Mouse (Mus musculus) thymus, adult 2 months (tissue): ENCODE measurements around the gene Lrrc55. TPM values are rescaled to one million over a fixed set of nuclear protein-coding genes. Genes with fewer than 3 reads are reported as not detected.

Source experiments
- DNase-seq: peaks from one replicate; pipeline ENCODE4 v3.0.0; 2021
- H3K27ac ChIP-seq: fragments of 200-500 bp; 2 replicates; pipeline ENCODE4 v1.5.1; 2012; ENCODE audit warnings: low read length, control low read depth; ENCODE audit not compliant: control insufficient read depth, insufficient read depth
- H3K27me3 ChIP-seq: fragments of 200-500 bp; 2 replicates; pipeline ENCODE4 v1.6.1; 2012; ENCODE audit warnings: mild to moderate bottlenecking, low read length, moderate library complexity, mixed read lengths; ENCODE audit not compliant: control insufficient read depth, insufficient read depth
- H3K36me3 ChIP-seq: fragments of 200-500 bp; 2 replicates; pipeline ENCODE4 v1.6.1; 2012; ENCODE audit warnings: mild to moderate bottlenecking, low read length, moderate library complexity; ENCODE audit not compliant: control insufficient read depth, insufficient read depth
- H3K4me1 ChIP-seq: fragments of 200-500 bp; replicated peaks from 2 replicates; pipeline ENCODE4 v1.6.1; 2012; ENCODE audit warnings: low read length; ENCODE audit not compliant: control insufficient read depth, insufficient read depth
- H3K4me3 ChIP-seq: fragments of 200-500 bp; 2 replicates; pipeline ENCODE4 v1.5.1; 2012; ENCODE audit warnings: mild to moderate bottlenecking, low read length, control low read depth, moderate library complexity; ENCODE audit not compliant: control insufficient read depth, insufficient read depth
- CTCF ChIP-seq: fragments of 200-500 bp; IDR thresholded peaks from 2 replicates; pipeline ENCODE4 v1.5.1; 2012; ENCODE audit warnings: mild to moderate bottlenecking, control low read depth, low read length, moderate library complexity, borderline replicate concordance; ENCODE audit not compliant: control insufficient read depth, poor library complexity, insufficient read depth; ENCODE audit errors: extremely low read depth
- POLR2A ChIP-seq: fragments of 200-500 bp; IDR thresholded peaks from 2 replicates; pipeline ENCODE4 v1.6.1; 2012; ENCODE audit warnings: mild to moderate bottlenecking, low read length, control low read depth, moderate library complexity; ENCODE audit not compliant: control insufficient read depth, poor library complexity, insufficient read depth; ENCODE audit errors: extremely low read depth
- WGBS: fragments of 180-500 bp; shearing (Covaris S2); methylation state at CpG from one replicate; pipeline ENCODE4 v1.1.7; 2018; 5-methylcytosine and 5-hydroxymethylcytosine counted together
- polyA plus RNA-seq: library from polyadenylated mRNA; depleted of rRNA; stranded (reverse); fragments of >200 nt; gene quantifications from 2 replicates; pipeline ENCODE4 v1.2.3, GENCODE M21; 2012

Gene Lrrc55
- polyA plus RNA-seq, 1 experiment = 0.50 TPM

GRCm38 (mm10) chr2:85144908-85145307, 52.1 kb downstream of the Lrrc55 start:
- H3K4me1 ChIP-seq = no peaks in the 10 kb centered on the region
- no peak for DNase-seq
- H3K27me3 ChIP-seq = no peaks in the 10 kb centered on the region
- WGBS = 87% methylated on average over 2 of the region's 2 CpGs
- TF ChIP-seq CTCF (no peak), POLR2A (no peak)
- no peak overlapping the region for H3K4me3 ChIP-seq
- no peaks in the 10 kb centered on the region for H3K36me3 ChIP-seq
- H3K27ac ChIP-seq = no peak overlapping the region

DNA sequence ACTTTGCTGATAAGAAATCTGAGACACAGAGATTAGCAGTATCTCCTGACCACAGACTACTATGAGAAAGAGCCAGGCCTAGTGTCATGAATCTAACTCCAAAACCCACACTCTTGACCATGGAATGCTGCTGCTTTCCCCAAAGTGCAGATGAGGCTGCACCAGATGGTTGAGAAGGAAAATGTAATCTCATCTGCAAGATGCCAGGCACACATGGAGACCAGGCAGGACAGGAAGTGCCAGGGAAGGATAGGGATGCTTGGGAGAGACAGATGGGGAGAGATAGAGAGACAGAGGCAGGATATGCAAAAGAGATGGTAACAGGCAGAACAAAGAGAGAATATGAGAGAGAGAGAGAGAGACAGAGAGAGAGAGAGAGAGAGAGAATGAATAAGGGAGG, 56.2 kb downstream of the Lrrc55 start:
- no peak for TF ChIP-seq CTCF
- no peak overlapping the region for H3K4me3 ChIP-seq
- no peak for DNase-seq
- H3K4me1 ChIP-seq = peaks cover 6% of the 10 kb centered on the region
- H3K36me3 ChIP-seq = no peaks in the 10 kb centered on the region
- no peak overlapping the region for H3K27ac ChIP-seq
- H3K27me3 ChIP-seq = no peaks in the 10 kb centered on the region

DNA sequence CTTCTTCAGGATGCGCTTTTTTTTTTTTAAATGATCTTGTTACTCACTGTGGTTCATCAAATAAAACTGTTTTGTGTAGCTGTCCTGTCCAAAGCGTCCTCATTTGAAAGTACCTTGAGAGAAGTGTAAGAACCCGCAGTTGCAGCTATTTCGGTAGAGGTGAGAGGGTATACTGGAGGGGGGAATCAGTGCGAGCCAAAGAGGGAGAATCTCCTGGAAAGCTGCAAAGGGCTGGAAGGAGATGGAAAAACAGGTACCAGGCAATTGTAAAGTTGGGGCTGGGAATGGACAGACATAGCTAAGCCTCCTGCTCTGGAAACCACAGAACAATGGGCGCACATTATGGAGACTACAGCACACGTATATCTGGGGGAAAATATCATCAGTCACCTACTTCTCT, 57.2 kb downstream of the Lrrc55 start:
- no peaks in the 10 kb centered on the region for H3K36me3 ChIP-seq
- H3K27me3 ChIP-seq = no peaks in the 10 kb centered on the region
- peaks cover 6% of the 10 kb centered on the region for H3K4me1 ChIP-seq
- 95% methylated on average over 7 of the region's 7 CpGs for WGBS
- H3K4me3 ChIP-seq = no peak overlapping the region
- no peak for DNase-seq
- no peak overlapping the region for H3K27ac ChIP-seq
- TF ChIP-seq CTCF (no peak), POLR2A (no peak)

DNA sequence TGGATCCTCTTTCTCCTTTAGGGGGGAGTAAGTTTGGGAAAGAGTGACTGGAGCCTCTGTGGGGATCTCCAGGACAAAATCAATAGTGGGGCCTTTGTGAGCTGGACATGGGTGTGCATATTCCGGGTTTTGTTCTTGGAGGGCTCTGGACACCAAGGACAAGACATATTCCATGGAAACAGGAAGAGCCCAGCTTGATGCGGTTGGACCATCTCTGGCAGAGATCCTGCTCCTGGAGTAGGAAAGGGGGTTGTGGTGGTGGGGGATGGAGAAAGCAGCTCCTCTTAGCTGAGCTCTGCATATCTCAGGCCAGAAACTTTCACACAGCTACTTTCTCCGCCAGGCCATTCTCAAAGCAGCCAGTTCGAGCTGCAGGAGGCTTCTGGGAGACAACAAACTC, 57.6 kb downstream of the Lrrc55 start:
- Histone ChIP-seq H3K27me3 (no peaks in the 10 kb centered on the region), H3K36me3 (no peaks in the 10 kb centered on the region), H3K4me3 (no peak overlapping the region), H3K27ac (no peak overlapping the region), H3K4me1 (peaks cover 6% of the 10 kb centered on the region)
- WGBS = 90% methylated on average over 4 of the region's 4 CpGs
- TF ChIP-seq POLR2A = no peak
- no peak for TF ChIP-seq CTCF
- no peak for DNase-seq

- no peak for DNase-seq
- TF ChIP-seq POLR2A (no peak), CTCF (no peak)
- Histone ChIP-seq H3K36me3 (no peaks in the 10 kb centered on the region), H3K27ac (no peak overlapping the region), H3K27me3 (no peaks in the 10 kb centered on the region), H3K4me1 (peaks cover 6% of the 10 kb centered on the region), H3K4me3 (no peak overlapping the region)
- WGBS = 27% methylated on average over 2 of the region's 2 CpGs
These were observed 58.9 kb downstream of the Lrrc55 start for GRCm38 (mm10) chr2:85138143-85138542.

GRCm38 (mm10) chr2:85137601-85138140, 59.3 kb downstream of the Lrrc55 start:
- Histone ChIP-seq H3K36me3 (no peaks in the 10 kb centered on the region), H3K4me3 (no peak overlapping the region), H3K27ac (no peak overlapping the region), H3K4me1 (peaks cover 6% of the 10 kb centered on the region), H3K27me3 (no peaks in the 10 kb centered on the region)
- no peak for TF ChIP-seq POLR2A
- TF ChIP-seq CTCF = no peak
- WGBS = 16% methylated on average over 10 of the region's 10 CpGs
- DNase-seq = no peak

DNA sequence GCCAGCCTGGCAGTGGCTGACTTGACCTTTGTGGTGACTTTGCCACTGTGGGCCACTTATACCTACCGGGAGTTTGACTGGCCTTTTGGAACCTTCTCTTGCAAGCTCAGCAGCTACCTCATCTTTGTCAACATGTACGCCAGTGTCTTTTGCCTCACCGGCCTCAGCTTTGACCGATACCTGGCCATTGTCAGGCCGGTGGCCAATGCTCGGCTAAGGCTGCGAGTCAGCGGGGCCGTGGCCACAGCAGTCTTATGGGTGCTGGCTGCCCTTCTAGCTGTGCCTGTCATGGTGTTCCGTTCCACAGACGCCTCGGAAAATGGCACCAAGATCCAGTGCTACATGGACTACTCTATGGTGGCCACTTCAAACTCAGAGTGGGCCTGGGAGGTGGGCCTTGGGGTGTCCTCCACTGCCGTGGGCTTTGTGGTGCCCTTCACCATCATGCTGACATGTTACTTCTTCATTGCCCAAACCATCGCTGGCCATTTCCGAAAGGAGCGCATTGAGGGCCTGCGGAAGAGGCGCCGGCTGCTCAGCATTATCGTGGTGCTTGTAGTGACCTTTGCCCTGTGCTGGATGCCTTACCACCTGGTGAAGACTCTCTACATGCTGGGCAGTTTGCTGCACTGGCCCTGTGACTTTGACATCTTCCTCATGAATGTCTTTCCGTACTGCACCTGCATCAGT, 60.0 kb downstream of the Lrrc55 start:
- Histone ChIP-seq H3K4me1 (peaks cover 6% of the 10 kb centered on the region), H3K4me3 (no peak overlapping the region), H3K36me3 (no peaks in the 10 kb centered on the region), H3K27ac (no peak overlapping the region), H3K27me3 (no peaks in the 10 kb centered on the region)
- WGBS = 92% methylated on average over 21 of the region's 21 CpGs
- no peak for TF ChIP-seq POLR2A
- no peak for TF ChIP-seq CTCF
- no peak for DNase-seq
